Mouse (Mus musculus): ENCODE data around the gene Hdac8.

The Hdac8 gene

DNA sequence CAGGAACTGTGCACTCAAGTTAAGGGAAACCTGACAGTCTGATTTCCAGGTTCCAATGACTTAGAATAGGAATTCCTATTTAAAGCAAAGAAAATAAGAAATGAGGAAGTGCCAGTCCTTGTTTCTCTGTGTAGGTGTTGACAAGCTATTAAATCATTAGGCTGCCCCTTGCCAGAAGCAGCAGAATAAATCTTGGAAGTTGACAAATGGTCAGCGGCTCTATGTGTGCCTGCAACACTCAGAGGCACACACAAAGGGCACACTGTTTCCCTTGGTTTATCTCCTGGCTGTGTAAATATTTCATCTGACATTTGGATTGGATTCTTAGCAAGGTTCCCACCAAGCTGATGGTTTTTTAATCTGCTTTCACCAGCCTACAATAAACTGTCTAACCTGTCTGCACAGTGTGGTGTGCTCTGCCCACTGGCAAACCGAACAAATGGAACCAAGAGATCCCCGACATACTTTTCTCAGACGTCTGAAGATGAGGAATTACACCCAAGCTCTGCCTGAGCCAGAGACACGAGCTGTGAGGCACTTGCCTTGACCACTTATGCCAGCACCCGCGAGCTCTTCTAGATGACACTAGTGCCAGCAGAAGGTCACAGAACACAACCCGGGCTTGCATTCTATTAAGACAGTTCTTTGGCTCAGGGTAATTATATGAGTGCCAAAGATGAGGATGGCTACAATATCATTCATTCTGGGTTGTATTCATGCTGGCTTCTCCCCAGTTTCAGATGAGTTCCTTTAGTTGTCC, 165.6 kb downstream of the Hdac8 start:
- DNase-seq (ENCODE audit: low spot score): no peak

DNA sequence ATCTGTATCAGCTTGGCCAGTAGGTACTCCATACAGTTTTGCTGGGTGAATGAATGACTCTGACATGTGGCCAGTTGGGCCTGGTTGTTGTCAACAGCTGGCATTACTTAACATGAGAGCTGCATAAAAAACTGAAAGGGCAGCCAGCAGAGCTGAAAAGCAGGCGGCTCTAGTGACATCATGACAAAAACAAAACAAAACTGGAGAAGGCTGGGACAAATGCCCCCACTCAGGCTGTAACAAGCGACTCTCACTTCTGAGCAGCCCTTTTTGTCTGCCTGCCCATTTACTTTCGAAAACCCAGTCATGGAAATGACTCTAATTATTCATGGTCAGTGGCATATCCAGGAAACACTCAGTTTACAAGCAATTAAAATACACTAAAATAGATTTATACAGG, 185.5 kb downstream of the Hdac8 start:
- DNase-seq (ENCODE audit: low spot score): no peak

DNA sequence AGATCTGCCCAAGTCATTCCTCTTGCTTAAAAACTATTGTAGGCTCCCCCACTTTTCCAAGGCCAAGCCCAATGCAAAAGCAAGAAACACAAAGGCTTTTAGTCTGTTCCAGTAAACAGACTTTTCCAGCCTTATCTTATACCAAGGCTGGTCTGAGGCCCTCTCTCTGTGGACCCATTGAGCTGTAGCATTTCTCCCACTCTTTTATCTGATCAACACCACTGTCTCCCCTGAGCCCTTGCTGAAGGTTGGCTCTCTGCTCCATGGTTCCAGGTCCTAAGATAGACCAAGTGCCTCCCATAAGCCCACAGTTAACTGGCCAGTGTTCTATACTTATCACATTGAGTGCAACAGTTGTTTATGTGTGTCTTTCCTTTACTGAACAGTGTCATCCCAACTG, 185.9 kb downstream of the Hdac8 start:
- no peak for DNase-seq (ENCODE audit: low spot score)

DNA sequence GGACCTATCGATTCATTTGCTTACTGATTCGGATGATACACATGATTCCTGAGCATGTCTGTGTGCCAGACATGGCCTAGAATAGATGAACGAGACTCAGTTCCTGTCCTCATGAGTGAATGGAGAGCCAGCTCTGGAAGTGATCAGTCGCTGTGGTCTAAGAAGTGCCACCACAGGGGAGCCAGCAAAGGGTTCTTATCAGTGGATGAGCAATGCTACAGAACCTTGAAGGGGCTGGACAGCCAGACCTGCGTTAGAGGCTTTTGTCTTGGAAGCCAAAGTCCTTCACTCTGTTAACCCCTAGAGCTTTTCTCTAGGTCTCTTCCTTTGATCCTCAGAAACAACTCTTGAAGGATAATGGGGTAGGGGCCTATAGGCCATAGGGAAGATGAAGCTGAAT, 186.4 kb downstream of the Hdac8 start:
- DNase-seq (ENCODE audit: low spot score): no peak

DNA sequence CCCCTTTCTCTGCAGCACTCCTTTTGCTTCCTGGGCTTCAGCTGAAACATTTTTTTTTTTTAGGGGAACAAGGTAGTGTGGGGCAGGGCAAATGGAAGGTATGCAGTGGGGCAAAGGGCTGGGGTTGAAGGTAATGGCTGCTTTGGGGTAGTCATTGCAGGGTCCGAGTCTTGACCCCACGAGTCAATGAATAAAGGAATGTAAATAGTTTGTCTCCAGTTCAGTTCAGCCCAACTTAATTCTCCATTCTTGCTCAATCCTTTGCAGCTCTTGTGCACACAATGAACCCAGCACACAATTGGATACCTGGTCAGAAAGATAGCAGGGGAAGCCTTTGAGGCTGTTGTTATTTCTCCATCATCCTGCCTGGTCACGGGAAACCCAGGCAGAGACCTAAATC, 194.0 kb downstream of the Hdac8 start:
- no peak for DNase-seq (ENCODE audit: low spot score)

DNA sequence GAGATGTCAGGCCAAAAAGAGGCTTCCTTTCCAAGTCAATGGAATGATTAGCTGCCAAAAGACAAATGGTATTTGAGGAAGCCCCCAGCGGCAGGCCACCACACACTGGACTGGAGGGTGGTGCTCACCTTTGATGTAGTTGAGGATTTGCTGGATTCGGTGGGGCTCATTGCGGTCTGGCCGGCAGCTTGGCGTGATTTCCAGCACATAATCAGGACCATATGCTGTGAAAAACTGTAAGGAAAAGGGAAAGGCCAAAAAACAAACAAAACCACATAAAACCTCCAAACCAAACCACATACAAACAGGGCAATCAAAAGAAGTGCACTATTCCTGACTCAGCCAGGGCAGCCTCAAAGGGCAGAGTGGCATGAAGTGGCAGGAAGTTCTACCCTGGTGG, 197.6 kb downstream of the Hdac8 start:
- no peak for DNase-seq (ENCODE audit: low spot score)

DNA sequence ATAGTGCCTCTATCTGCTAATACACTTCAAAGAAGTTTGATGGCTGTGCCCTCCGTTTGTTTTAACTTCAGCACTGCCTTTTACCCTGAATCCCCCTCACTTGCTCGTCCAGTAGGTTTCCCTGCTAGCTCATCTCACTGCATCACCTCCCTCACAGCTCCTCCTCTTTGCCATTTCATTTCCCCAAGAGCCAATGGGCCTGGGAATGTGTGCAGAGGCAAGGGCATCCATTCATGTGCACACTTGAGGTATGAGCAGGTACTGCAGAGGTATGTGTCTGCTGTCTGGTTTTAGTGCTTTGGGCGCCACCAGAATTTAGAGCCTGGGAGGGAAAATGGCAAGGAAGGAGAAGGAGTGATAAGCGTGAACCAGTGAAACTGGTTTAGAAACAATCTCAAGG, 199.4 kb downstream of the Hdac8 start:
- no peak for DNase-seq (ENCODE audit: low spot score)

DNA sequence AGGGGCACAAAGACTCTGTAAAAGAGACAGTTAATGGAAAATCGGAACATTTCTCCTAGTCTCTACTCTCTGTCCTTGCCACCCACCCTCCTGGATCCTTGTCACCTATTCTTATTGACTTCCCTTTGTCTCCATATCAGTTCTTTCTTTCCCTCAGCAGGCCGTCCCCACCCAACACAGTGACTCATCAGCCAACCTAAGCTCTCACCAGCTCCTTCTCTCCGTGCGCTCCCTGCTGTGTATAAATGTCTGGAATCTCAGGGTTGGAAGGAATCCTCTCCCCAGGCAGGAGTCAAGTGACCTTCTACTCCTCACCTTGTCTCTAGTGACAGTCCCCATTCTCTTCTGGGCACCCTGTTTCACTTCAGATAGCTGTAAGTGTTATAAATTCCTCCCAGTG, 200.2 kb downstream of the Hdac8 start:
- DNase-seq (ENCODE audit: low spot score): no peak

DNA sequence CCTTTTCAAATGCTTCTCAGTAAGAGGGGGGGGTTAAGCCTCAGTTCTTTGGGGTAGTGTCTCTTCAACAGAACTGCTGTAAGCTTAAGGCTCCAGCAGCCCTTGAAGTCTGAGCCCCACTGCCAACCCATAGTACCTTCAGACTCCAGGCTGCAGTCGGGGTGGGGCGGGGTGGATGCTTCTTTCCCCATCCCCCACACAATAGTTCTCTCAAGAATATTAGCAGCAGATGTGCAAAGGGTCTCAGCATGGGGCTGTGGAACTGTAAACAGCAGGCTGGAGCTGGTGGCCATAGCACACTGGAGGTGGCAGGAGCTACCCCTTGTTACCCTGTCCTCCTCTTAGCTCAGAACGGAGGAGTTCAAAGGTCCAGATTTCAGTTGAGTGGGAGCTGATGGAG, 202.7 kb downstream of the Hdac8 start:
- no peak for DNase-seq (ENCODE audit: low spot score)

DNA sequence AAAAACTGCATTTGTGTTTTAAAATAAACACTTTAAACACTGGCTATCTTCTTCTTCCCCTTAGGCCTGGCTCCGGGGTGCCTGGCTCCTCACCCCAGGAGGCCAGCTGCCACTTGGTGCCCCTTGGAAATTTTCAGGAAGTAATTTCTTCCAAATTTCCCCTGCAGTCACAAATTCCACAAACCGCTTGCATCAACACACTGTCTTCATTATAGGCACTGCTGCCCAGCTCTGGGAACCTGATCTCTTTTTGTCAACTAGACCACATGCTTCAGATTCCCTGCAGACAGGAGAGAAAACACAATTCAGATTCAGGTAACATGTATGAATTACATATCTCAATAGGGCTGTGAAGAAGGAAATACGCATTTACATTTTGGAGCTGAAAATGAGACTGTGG, 220.3 kb downstream of the Hdac8 start:
- DNase-seq (ENCODE audit: low spot score): no peak

DNA sequence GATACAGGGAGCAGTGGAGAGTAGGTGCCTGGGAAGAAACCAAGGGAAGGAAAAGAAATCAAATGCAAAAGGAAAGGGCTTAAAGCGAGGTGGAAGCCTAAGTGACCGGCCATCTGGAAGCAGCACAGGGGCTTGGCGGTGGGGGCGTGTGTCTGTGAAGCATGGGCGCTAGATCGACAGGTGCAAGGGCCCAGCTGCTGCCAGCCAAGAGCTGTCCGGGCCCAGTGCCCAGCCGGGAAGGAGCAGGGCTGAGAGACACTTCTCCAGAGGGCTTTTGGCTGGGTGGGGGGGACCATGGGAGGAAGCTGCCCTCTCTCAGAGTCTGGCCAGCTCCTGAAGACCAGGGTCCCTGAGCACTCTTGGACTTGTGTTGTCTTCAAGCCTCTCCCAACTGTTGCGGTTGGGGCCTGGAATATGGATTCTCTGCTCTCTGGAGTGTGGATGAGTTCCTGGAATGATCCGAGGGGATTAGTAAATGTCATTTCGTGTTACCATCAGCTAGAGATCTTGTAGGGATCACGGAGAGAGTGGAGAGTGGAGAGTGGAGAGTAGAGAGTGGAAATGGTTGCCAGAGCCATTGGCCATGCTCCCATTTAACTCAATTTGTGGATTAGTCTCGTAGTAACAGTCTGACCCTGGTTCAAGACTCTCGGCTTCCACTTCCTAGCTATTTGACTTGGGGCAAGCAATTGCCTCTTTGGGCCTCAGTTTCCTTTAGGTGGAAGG, 242.4 kb downstream of the Hdac8 start:
- DNase-seq (ENCODE audit: low spot score): no peak

DNA sequence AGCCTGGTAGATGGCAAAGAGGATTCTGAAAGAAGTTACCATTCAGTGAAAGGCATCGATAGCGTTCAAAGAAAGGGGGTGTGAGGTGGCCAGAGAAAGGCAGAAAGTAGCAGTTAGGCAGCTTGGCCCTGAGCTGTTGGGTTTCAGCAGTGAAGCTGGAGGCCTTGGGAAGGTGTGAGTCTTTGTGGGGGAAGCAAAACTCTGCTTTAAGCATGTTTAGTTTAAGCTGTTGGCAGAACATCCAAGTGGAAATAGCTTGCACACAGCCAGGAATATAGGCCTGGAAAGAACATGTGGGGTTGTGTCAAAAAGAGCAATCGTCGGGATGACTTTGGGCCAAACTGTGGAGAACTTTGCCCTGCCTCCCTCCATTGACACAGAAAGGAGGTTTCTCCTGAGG, 245.4 kb downstream of the Hdac8 start:
- DNase-seq (ENCODE audit: low spot score): no peak

DNA sequence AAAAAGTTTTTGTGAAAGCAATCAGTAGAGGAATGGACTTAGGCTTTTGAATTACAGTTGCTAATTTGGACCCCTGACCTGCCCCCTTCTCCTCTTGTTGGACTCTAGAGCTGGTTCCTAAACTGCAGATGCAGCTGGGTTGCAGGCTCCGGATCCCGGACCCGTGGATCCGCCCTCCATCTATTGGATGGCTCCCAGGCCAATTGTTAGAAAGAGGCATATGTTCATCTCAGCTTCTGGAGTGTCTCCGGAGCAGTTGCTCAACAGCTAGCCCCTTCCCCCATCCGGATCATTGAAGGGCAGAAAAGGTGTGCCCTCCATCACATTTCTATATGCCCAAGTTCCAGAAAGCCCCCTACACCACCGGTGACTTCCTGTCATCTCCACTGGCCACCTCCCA, 251.3 kb downstream of the Hdac8 start:
- DNase-seq (ENCODE audit: low spot score): peak; percentile 4

DNA sequence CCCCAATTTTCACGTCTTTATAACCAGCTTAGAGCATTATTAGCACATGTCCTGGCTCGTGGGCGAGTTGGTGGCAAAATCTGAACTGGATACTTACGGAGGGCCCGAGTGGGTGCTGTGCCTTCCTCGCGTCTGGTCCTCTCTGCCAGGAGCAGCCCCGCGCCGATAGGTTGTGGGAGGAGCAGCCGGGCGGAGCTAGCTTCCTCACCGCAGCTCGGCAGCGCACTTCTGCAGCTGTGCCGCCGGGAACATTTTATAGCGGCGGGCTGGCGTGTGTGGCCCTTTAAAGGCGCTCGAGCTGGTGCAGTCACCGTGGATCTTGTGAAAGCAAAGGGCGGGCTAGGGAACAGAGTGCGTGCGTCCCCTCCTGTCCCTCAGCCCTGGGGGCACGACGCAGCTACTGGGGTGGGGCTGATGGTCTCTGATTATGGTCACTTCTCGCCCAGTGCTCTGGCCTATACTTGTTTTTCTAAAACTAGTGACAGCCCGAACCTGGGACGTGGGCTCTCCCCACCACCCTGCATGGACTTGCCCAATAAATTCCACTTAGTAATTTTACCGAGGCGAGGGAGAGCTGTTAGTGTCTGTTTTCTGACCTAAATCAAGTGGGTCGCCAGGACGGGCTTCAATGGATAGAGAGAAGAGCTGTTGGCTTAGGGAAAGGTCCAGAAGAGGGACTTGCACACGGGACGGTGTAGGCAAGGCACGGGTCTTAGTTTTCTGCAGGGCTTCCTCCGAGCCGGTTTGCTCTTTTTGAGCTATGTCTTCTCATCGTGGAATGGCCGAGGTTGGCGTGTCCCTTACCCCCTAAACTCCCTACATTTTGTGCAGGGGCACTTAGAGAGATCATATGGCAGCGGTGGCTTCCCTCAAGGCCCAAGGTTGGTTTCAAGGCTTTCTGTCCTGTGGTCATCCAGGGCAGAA, 253.0 kb downstream of the Hdac8 start, which contains the start of gene Cited1:
Cited1 (minus strand) TSS at position 245 of the 924 bp plus-strand sequence.
- DNase-seq (ENCODE audit: low spot score): peak; percentile 28

DNA sequence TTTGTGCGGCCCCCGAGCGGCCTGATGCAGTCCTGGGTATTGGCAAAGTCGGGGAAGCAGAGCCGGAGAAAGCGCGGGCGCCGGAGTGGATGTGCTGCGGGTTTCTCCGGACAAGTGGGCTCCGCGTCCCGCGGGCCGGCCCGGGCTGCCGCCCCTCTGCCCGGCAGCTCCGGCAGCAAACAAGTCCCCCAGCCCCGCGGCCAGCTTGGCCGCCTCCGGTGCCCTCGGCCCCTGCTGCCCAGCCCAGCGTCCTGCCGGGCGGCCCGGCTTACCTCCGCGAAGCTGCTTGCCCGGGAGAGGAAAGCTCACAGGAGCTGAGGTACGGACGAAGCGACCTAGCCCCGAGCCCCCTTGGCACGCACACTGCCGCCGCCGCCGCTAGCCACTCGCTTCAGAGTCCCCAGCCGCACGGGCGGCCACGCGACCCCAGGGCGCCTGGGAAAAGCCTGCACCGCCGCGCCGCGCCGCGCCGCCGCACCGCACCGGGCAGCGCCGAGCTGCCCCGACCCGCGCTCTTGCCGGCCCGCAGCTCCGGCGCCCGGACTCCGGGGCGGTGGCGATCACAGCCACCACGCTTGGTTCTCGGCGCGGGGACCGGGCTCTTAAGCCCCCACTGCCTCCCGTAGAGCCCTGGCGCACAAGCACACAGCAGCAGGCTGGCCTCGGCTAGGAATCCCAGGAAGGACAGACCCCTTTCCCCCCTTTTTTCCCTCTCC, 253.8 kb downstream of the Hdac8 start:
- DNase-seq (ENCODE audit: low spot score): peak; percentile 3

DNA sequence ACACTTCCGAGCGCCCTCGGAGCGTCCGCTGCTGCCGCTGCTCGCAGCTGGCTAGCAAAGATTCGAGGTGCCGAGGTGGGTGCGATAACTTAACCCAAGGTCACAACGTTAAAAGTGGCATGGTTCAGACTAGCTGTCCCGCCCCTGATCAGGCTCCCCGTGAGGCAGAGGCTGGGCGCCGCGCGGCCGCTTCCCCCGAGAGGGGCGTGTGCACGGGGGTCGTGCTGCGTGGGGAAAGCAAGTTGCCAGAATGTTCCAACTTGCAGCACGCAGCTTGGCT, 254.3 kb downstream of the Hdac8 start:
- no peak for DNase-seq (ENCODE audit: low spot score)

DNA sequence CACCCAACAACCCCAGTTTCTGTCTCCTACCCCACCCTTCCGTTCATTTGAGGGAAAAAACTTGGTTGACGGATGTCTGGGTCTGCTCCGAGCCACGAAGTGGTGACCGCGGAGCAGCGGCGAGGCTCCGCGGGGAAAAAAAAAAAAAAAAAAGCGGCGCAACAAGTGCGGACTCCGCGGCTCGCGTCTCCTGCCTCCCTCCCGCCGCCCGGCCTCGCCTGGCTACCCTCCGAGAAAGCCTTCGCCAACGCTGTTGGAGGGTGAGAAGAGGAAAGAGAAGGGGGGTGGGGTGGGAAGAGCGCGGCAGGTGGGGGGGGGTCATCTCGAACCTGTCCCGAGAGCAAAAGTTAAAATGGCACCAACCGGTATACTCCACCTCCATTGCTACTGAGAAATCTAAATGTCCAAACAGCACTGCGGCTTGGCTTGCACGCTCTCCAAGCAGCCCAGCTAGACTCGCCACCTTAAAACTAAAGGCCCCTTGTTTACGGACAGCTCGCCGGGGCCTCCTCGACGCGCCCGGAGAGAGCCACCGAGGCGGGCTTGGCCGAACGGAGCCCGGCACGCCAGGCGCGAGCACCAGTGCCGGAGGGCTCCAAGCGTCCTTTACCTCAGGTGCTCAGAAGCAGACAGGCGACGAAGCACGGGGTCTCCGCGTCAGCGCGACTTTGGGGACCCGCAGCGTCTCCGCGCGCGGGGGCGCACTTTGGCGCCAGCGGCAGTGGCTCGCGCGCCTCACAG, 254.8 kb downstream of the Hdac8 start:
- peak; percentile 4 for DNase-seq (ENCODE audit: low spot score)

DNA sequence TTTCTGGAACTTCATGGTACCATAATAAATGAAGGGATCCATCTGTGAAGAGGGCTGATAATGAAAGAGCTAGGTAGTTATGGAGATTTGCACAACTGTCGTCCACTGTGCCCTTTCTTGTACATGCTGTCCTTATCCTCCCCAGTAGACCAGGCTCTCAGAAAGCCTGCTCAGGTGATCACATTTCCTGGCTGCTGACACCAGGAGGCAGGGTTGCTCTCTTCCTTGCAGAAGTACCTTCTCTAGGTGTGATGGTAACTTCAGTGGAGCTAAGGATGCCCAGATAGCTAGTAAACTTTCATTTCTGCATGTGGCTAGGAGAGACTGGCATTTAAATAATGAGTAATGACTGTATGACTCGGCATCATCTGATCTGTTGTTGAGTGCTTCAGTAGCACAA, 260.8 kb downstream of the Hdac8 start:
- no peak for DNase-seq (ENCODE audit: low spot score)

Data from urinary bladder, postnatal 14 days (tissue).